In genomic region chr10:80494732-80495131, GRCm38 (mm10) we compare ENCODE assay signal across 8 mouse cellular contexts. TPM values are rescaled to one million over a fixed set of nuclear protein-coding genes. Genes with fewer than 3 reads are reported as not detected.
DNase-seq lines count a peak whose midpoint lies in the region; ATAC-seq lines count a peak whose summit lies in the region.

Onecut3 (plus strand) TSS chr10:80494835.

- no peaks in the 10 kb centered on the region for H3K36me3 ChIP-seq in embryonic facial prominence, embryonic 15.5 days
- H3K36me3 ChIP-seq in hindbrain, embryonic 16.5 days (ENCODE audit: control insufficient read depth, insufficient read depth, low read length): no peaks in the 10 kb centered on the region
- H3K36me3 ChIP-seq in liver, embryonic 15.5 days (replicated peaks): no peaks in the 10 kb centered on the region
- no peaks in the 10 kb centered on the region for H3K36me3 ChIP-seq in neural tube, embryonic 13.5 days

- H3K27me3 ChIP-seq in embryonic facial prominence, embryonic 15.5 days: peaks cover 98% of the 10 kb centered on the region
- H3K27me3 ChIP-seq in hindbrain, embryonic 16.5 days (replicated peaks; ENCODE audit: control insufficient read depth, insufficient read depth, low read length): peaks cover 87% of the 10 kb centered on the region
- H3K27me3 ChIP-seq in liver, embryonic 15.5 days: peaks cover 100% of the 10 kb centered on the region
- peaks cover 99% of the 10 kb centered on the region for H3K27me3 ChIP-seq in neural tube, embryonic 13.5 days

- DNase-seq in right cerebral cortex, adult 18-20 months: peak; percentile 10
- DNase-seq in right cerebral cortex, postnatal 4 days: no peak
- DNase-seq in cerebellum, adult 9-11 months: no peak

- H3K27ac ChIP-seq in embryonic facial prominence, embryonic 15.5 days (replicated peaks): no peak within 1 kb of the TSS
- H3K27ac ChIP-seq in hindbrain, embryonic 16.5 days (ENCODE audit: low read depth, low read length): no peak within 1 kb of the TSS
- no peak within 1 kb of the TSS for H3K27ac ChIP-seq in liver, embryonic 15.5 days (replicated peaks)
- no peak within 1 kb of the TSS for H3K27ac ChIP-seq in neural tube, embryonic 13.5 days (replicated peaks)

- peak within 1 kb of the TSS; percentile 87 for H3K4me2 ChIP-seq in embryonic facial prominence, embryonic 15.5 days (replicated peaks)
- peak within 1 kb of the TSS; percentile 72 for H3K4me2 ChIP-seq in hindbrain, embryonic 16.5 days (ENCODE audit: low read length)
- H3K4me2 ChIP-seq in liver, embryonic 15.5 days: peak within 1 kb of the TSS; percentile 58
- H3K4me2 ChIP-seq in neural tube, embryonic 13.5 days: peak within 1 kb of the TSS; percentile 62

- peaks cover 39% of the 10 kb centered on the region for H3K4me1 ChIP-seq in embryonic facial prominence, embryonic 15.5 days
- H3K4me1 ChIP-seq in hindbrain, embryonic 16.5 days (ENCODE audit: control insufficient read depth, insufficient read depth, low read depth, low read length): peaks cover 17% of the 10 kb centered on the region
- H3K4me1 ChIP-seq in liver, embryonic 15.5 days (replicated peaks): peaks cover 22% of the 10 kb centered on the region
- peaks cover 29% of the 10 kb centered on the region for H3K4me1 ChIP-seq in neural tube, embryonic 13.5 days (replicated peaks)

- WGBS in embryonic facial prominence, embryonic 15.5 days: under 1% methylated on average over 28 of the region's 42 CpGs
- under 1% methylated on average over 38 of the region's 42 CpGs for WGBS in hindbrain, embryonic 16.5 days
- 1% methylated on average over 38 of the region's 42 CpGs for WGBS in liver, embryonic 15.5 days (ENCODE audit: insufficient replicate concordance)
- under 1% methylated on average over 31 of the region's 42 CpGs for WGBS in neural tube, embryonic 13.5 days

- no peaks in the 10 kb centered on the region for H3K9me3 ChIP-seq in embryonic facial prominence, embryonic 15.5 days (replicated peaks)
- H3K9me3 ChIP-seq in hindbrain, embryonic 16.5 days (ENCODE audit: control insufficient read depth, low read length): no peaks in the 10 kb centered on the region
- no peaks in the 10 kb centered on the region for H3K9me3 ChIP-seq in liver, embryonic 15.5 days (replicated peaks)
- no peaks in the 10 kb centered on the region for H3K9me3 ChIP-seq in neural tube, embryonic 13.5 days

- ATAC-seq in embryonic facial prominence, embryonic 15.5 days (ENCODE audit: insufficient number of reproducible peaks, low FRiP score, low TSS enrichment, low read depth): 0 out of 2 replicates have a peak, but pooled peaks have one; percentile 7
- ATAC-seq in hindbrain, embryonic 16.5 days: peak; percentile 43
- ATAC-seq in liver, embryonic 15.5 days (ENCODE audit: insufficient read depth): no peak
- ATAC-seq in neural tube, embryonic 13.5 days (ENCODE audit: low read depth): 0 out of 2 replicates have a peak, but pooled peaks have one; percentile 17
- no peak for ATAC-seq in cerebellum, adult (ENCODE audit: insufficient number of reproducible peaks, low FRiP score, low TSS enrichment)

- H3K4me3 ChIP-seq in embryonic facial prominence, embryonic 15.5 days (replicated peaks): peak within 1 kb of the TSS; percentile 48
- H3K4me3 ChIP-seq in hindbrain, embryonic 16.5 days (ENCODE audit: low read length): peak within 1 kb of the TSS; percentile 43
- H3K4me3 ChIP-seq in liver, embryonic 15.5 days (replicated peaks): peak within 1 kb of the TSS; percentile 26
- peak within 1 kb of the TSS; percentile 39 for H3K4me3 ChIP-seq in neural tube, embryonic 13.5 days

- H3K9ac ChIP-seq in embryonic facial prominence, embryonic 15.5 days: peak within 1 kb of the TSS; percentile 24; the same call in 1 of the 2 replicates
- H3K9ac ChIP-seq in hindbrain, embryonic 16.5 days (ENCODE audit: low read depth, low read length): peak within 1 kb of the TSS; percentile 60
- no peak within 1 kb of the TSS for H3K9ac ChIP-seq in liver, embryonic 15.5 days
- peak within 1 kb of the TSS; percentile 61 for H3K9ac ChIP-seq in neural tube, embryonic 13.5 days

RNA-seq across cellular contexts. Expression of gene Onecut3, which starts in this region (rescaled TPM):
- polyA plus RNA-seq in embryonic facial prominence, embryonic 15.5 days (2015; fragmentation: Nextera tagmentation; extraction: Ambion mirVana): not detected in 2 replicates
- polyA plus RNA-seq in hindbrain, embryonic 16.5 days (2015; fragmentation: Nextera tagmentation; extraction: Ambion mirVana): 1.2 and 1.3 TPM in 2 replicates
- polyA plus RNA-seq in liver, embryonic 15.5 days (2015; fragmentation: Nextera tagmentation; extraction: Ambion mirVana): not detected in 2 replicates
- 0.92 and 1.2 TPM in 2 replicates for polyA plus RNA-seq in neural tube, embryonic 13.5 days (2015; fragmentation: Nextera tagmentation; extraction: Ambion mirVana)

Comparison
In these comparisons a context has a peak if more than half of its experiments do, and no peak if none do; other contexts are left out.
1. Peak in ATAC-seq, H3K4me3 ChIP-seq, H3K9ac ChIP-seq and H3K4me2 ChIP-seq in embryonic facial prominence, embryonic 15.5 days; RNA of the gene not detected or under 1 TPM.
2. ATAC-seq: peak in hindbrain, embryonic 16.5 days (single experiment) and neural tube, embryonic 13.5 days (single experiment); none in liver, embryonic 15.5 days (single experiment) and cerebellum, adult (single experiment).
3. Peak in every context shown above with its lines, with median percentiles within 50 percentile points of each other: H3K4me2 ChIP-seq and H3K4me3 ChIP-seq.